Mouse (Mus musculus) spleen, adult 2 months (tissue): Measurements from ENCODE around the gene Cped1. TPM values are rescaled to one million over a fixed set of nuclear protein-coding genes. Genes with fewer than 3 reads are reported as not detected.

Experiments
- DNase-seq, 2 experiments: peaks; one replicate each; pipeline versions ENCODE4 v3.0.0 to v3.0.0-alpha.2; 2012 to 2021; ENCODE audit warnings: low spot score in 2 of 2, low read depth in 1 of 2
- H3K27ac ChIP-seq: fragments of 200-500 bp; 2 replicates; pipeline ENCODE4 v1.5.1; 2012; ENCODE audit warnings: low read length, inconsistent platforms; ENCODE audit not compliant: insufficient read depth
- H3K27me3 ChIP-seq: fragments of 200-500 bp; 2 replicates; pipeline ENCODE4 v1.6.1; 2012; ENCODE audit warnings: mild to moderate bottlenecking, moderate library complexity, low read length, inconsistent platforms; ENCODE audit not compliant: control insufficient read depth, insufficient read depth
- H3K36me3 ChIP-seq: fragments of 200-500 bp; 2 replicates; pipeline ENCODE4 v1.6.1; 2012; ENCODE audit warnings: mild to moderate bottlenecking, low read length, inconsistent platforms; ENCODE audit not compliant: control insufficient read depth, insufficient read depth
- H3K4me1 ChIP-seq: fragments of 200-500 bp; 2 replicates; pipeline ENCODE4 v1.6.1; 2011; ENCODE audit warnings: inconsistent platforms; ENCODE audit not compliant: control insufficient read depth, insufficient read depth, insufficient read length
- H3K4me3 ChIP-seq: fragments of 200-500 bp; 2 replicates; pipeline ENCODE4 v1.5.1; 2011; ENCODE audit warnings: mild to moderate bottlenecking, inconsistent platforms; ENCODE audit not compliant: insufficient read depth, insufficient read length; ENCODE audit errors: extremely low read depth
- CTCF ChIP-seq: fragments of 200-500 bp; IDR thresholded peaks from 2 replicates; pipeline ENCODE4 v1.5.1; 2011; ENCODE audit warnings: mild to moderate bottlenecking, inconsistent platforms; ENCODE audit not compliant: insufficient read depth, insufficient read length, insufficient replicate concordance; ENCODE audit errors: extremely low read depth
- POLR2A ChIP-seq: fragments of 200-500 bp; IDR thresholded peaks from 2 replicates; pipeline ENCODE4 v1.6.1; 2011; ENCODE audit warnings: low read depth, low read length, inconsistent platforms
- WGBS: fragments of 180-500 bp; shearing (Covaris S2); methylation state at CpG from one replicate; pipeline ENCODE4 v1.1.7; 2018; 5-methylcytosine and 5-hydroxymethylcytosine counted together
- polyA plus RNA-seq: library from polyadenylated mRNA; depleted of rRNA; stranded (reverse); fragments of >200 nt; gene quantifications from 2 replicates; pipeline ENCODE4 v1.2.3, GENCODE M21; 2012

Cped1 gene
- polyA plus RNA-seq, 1 experiment, result 2.7 TPM

GRCm38 (mm10) chr6:22008346-22008745 is 22.6 kb downstream of the Cped1 start:
- Histone ChIP-seq H3K27ac (no peak overlapping the region), H3K27me3 (no peaks in the 10 kb centered on the region), H3K4me1 (no peaks in the 10 kb centered on the region), H3K4me3 (no peak overlapping the region), H3K36me3 (no peaks in the 10 kb centered on the region)
- TF ChIP-seq POLR2A (no peak), CTCF (no peak)
- 89% methylated on average over 7 of the region's 7 CpGs for WGBS
- DNase-seq, result no peak

DNA sequence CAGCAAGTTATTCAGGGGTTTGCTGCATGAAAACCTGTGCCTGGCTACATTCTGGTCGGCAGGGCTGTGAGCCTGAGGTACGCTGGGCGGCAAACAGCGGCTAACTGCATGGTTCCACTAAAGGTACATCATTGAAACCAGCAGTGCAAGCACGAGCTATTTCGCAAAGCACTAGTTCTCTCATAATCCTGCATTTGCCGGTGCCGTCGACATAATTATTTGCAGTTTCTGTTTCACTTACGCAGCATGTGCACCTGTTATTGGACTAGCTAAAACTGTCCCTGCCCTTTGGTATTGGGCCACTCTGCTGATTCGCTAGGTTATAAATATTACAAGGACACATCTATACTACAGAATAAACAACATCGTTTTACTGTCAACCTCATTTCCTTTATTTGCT is 24.5 kb downstream of the Cped1 start:
- DNase-seq, result no peak
- WGBS, result 82% methylated on average over 12 of the region's 12 CpGs
- no peaks in the 10 kb centered on the region for H3K4me1 ChIP-seq
- no peak overlapping the region for H3K27ac ChIP-seq
- H3K27me3 ChIP-seq, result no peaks in the 10 kb centered on the region
- no peak for TF ChIP-seq CTCF
- TF ChIP-seq POLR2A, result no peak
- no peak overlapping the region for H3K4me3 ChIP-seq
- no peaks in the 10 kb centered on the region for H3K36me3 ChIP-seq

- Histone ChIP-seq H3K4me3 (no peak overlapping the region), H3K4me1 (no peaks in the 10 kb centered on the region), H3K27me3 (no peaks in the 10 kb centered on the region), H3K36me3 (no peaks in the 10 kb centered on the region), H3K27ac (no peak overlapping the region)
- DNase-seq, result no peak
- no peak for TF ChIP-seq CTCF
- no peak for TF ChIP-seq POLR2A
- 90% methylated on average over 11 of the region's 11 CpGs for WGBS
Observed at GRCm38 (mm10) chr6:22010761-22011281, 25.1 kb downstream of the Cped1 start.

DNA sequence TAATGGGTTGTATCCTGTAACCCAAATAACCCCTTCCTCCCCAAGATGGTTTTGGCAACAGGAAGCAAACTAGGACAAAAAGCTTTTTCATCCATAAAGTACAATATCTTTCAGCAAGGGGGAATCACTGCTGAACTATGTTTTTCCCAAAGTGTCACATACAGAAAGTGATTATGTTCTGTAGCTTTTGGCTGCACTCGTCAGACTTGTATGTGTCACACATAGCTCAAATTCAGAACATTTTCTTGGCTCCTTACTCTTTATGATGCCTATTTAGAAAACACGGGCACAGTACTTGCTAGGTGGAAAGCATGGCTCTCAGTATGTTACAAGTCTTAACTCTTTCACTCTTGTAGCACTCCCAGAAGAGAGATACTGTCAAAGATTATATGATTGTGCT is 25.8 kb downstream of the Cped1 start:
- no peak for DNase-seq
- Histone ChIP-seq H3K27me3 (no peaks in the 10 kb centered on the region), H3K4me1 (no peaks in the 10 kb centered on the region), H3K4me3 (no peak overlapping the region), H3K27ac (no peak overlapping the region), H3K36me3 (no peaks in the 10 kb centered on the region)
- 83% methylated on average over 2 of the region's 2 CpGs for WGBS
- TF ChIP-seq CTCF (no peak), POLR2A (no peak)

- 86% methylated on average over 5 of the region's 5 CpGs for WGBS
- H3K4me3 ChIP-seq, result no peak overlapping the region
- no peak overlapping the region for H3K27ac ChIP-seq
- no peaks in the 10 kb centered on the region for H3K4me1 ChIP-seq
- no peaks in the 10 kb centered on the region for H3K36me3 ChIP-seq
- TF ChIP-seq POLR2A (no peak), CTCF (no peak)
- no peaks in the 10 kb centered on the region for H3K27me3 ChIP-seq
- DNase-seq, result no peak
Observed at GRCm38 (mm10) chr6:22012099-22012498, 26.4 kb downstream of the Cped1 start.

DNA sequence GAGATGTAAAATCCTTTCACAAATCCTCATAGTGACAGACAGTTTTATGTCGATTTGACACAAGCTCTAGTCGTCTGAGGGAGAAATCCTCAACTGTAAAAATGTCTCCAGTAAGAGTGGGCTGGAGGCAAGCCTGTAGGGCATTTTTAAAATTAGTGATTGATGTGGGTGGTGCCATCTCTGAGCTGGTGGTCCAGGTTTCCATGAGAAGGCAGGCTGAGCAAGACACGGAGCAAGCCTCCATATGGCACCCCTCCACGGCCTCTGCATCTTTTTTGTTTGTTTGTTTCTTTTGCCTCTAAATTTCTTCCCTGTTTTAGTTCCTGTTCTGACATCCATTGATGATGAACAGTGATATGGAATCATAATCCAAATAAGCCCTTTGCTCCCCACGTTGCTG is 26.8 kb downstream of the Cped1 start:
- Histone ChIP-seq H3K4me1 (no peaks in the 10 kb centered on the region), H3K27ac (no peak overlapping the region), H3K27me3 (no peaks in the 10 kb centered on the region), H3K36me3 (no peaks in the 10 kb centered on the region), H3K4me3 (no peak overlapping the region)
- DNase-seq, result no peak
- TF ChIP-seq CTCF (no peak), POLR2A (no peak)
- WGBS, result 79% methylated on average over 5 of the region's 5 CpGs

GRCm38 (mm10) chr6:22013394-22013793 is 27.7 kb downstream of the Cped1 start:
- Histone ChIP-seq H3K27me3 (no peaks in the 10 kb centered on the region), H3K27ac (no peak overlapping the region), H3K4me1 (no peaks in the 10 kb centered on the region), H3K4me3 (no peak overlapping the region), H3K36me3 (no peaks in the 10 kb centered on the region)
- 96% methylated on average over 3 of the region's 3 CpGs for WGBS
- no peak for DNase-seq
- TF ChIP-seq CTCF, result no peak
- no peak for TF ChIP-seq POLR2A
